Mouse (Mus musculus) erythroblast, embryonic 14.5 days (primary cell): Measurements from ENCODE around the gene Gtf3c1.

ENCODE experiments used
- GATA1 ChIP-seq: IDR thresholded peaks from 2 replicates; pipeline ENCODE4 v1.6.1; 2012; ENCODE audit warnings: low read length, inconsistent platforms, mixed read lengths
- TAL1 ChIP-seq: IDR thresholded peaks from 3 replicates; pipeline ENCODE4 v1.6.1; 2012; ENCODE audit warnings: low read length, inconsistent platforms, mixed read lengths

DNA sequence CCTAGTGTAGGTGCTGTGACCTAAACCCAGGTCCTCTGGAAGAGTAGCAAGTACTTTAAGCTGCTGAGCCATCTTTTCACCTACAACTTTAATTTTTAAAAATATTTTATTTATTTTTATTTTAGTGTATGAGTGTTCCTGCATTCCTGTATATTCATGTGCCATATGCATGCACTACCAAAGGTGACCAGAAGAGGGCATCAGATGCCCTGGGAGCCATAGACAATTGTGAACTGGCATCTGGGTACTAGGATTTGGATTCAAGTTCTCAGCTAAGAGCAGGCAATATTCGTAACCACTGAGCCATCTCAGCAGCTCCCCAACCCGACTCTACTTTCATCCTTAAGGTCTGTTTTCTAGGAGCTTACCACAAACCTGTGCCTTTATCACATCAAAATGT is 32.7 kb downstream of the Gtf3c1 start:
- no peak for TF ChIP-seq GATA1
- TF ChIP-seq TAL1: no peak
